Mouse (Mus musculus) heart, embryonic 12.5 days (tissue): ENCODE data around the gene Chd1l. TPM values are rescaled to one million over a fixed set of nuclear protein-coding genes. Genes with fewer than 3 reads are reported as not detected.

Experiments used
- ATAC-seq: fragments of 200-750 bp; cut with Nextera tagmentation; 2 replicates; pipeline ENCODE4 v1.8.0; 2017; ENCODE audit warnings: moderate TSS enrichment, moderate library complexity; ENCODE audit not compliant: insufficient number of reproducible peaks, low FRiP score
- H3K27ac ChIP-seq: fragments of 300-500 bp; sonication (generic); 2 replicates; pipeline ENCODE4 v1.5.1; 2016; ENCODE audit warnings: mild to moderate bottlenecking, moderate library complexity; ENCODE audit not compliant: poor library complexity, severe bottlenecking
- H3K27me3 ChIP-seq: fragments of 300-500 bp; sonication (generic); replicated peaks from 2 replicates; pipeline ENCODE4 v1.6.1; 2016; ENCODE audit warnings: mild to moderate bottlenecking, moderate library complexity
- H3K36me3 ChIP-seq: fragments of 300-500 bp; sonication (generic); 2 replicates; pipeline ENCODE4 v1.6.1; 2016; ENCODE audit warnings: mild to moderate bottlenecking, moderate library complexity
- H3K4me1 ChIP-seq: fragments of 300-500 bp; sonication (generic); replicated peaks from 2 replicates; pipeline ENCODE4 v1.6.1; 2016; ENCODE audit warnings: mild to moderate bottlenecking
- H3K4me2 ChIP-seq: fragments of 300-500 bp; sonication (generic); 2 replicates; pipeline ENCODE4 v1.6.1; 2016; ENCODE audit warnings: mild to moderate bottlenecking, moderate library complexity
- H3K4me3 ChIP-seq: fragments of 300-500 bp; sonication (generic); 2 replicates; pipeline ENCODE4 v1.5.1; 2016; ENCODE audit warnings: mild to moderate bottlenecking
- H3K9ac ChIP-seq: fragments of 300-500 bp; sonication (generic); 2 replicates; pipeline ENCODE4 v1.6.1; 2016; ENCODE audit warnings: mild to moderate bottlenecking, moderate library complexity
- H3K9me3 ChIP-seq: fragments of 300-500 bp; sonication (generic); replicated peaks from 2 replicates; pipeline ENCODE4 v1.6.1; 2016; ENCODE audit warnings: mild to moderate bottlenecking, moderate library complexity
- WGBS: fragments of 180-500 bp; shearing (Covaris S2); methylation state at CpG from one replicate; pipeline ENCODE4 v1.1.7; 2016; 5-methylcytosine and 5-hydroxymethylcytosine counted together
- polyA plus RNA-seq: library from polyadenylated mRNA; unstranded; fragments of >200 nt; fragmentation: Nextera tagmentation; extraction: Ambion mirVana; gene quantifications from 2 replicates; pipeline ENCODE4 v1.2.1, GENCODE M21; 2016

Chd1l gene
- polyA plus RNA-seq, 1 experiment from 2014 or later, result 19.7 TPM

- H3K4me2 ChIP-seq, result no peak overlapping the region
- H3K36me3 ChIP-seq, result peaks cover 60% of the 10 kb centered on the region
- no peak overlapping the region for H3K4me3 ChIP-seq
- H3K4me1 ChIP-seq, result no peaks in the 10 kb centered on the region
- no peaks in the 10 kb centered on the region for H3K9me3 ChIP-seq
- no peak overlapping the region for H3K9ac ChIP-seq
- 85% methylated on average over 9 of the region's 9 CpGs for WGBS
- no peak for ATAC-seq
- H3K27me3 ChIP-seq, result no peaks in the 10 kb centered on the region
- H3K27ac ChIP-seq, result no peak overlapping the region
These were observed 22.3 kb downstream of the Chd1l start for GRCm38 (mm10) chr3:97587656-97588055.

GRCm38 (mm10) chr3:97585383-97586160 lies 24.4 kb downstream of the Chd1l start:
- Histone ChIP-seq H3K9ac (no peak overlapping the region), H3K27me3 (no peaks in the 10 kb centered on the region), H3K9me3 (peaks cover 4% of the 10 kb centered on the region; the same call in 1 of the 2 replicates), H3K27ac (no peak overlapping the region), H3K4me2 (no peak overlapping the region), H3K36me3 (peaks cover 63% of the 10 kb centered on the region), H3K4me3 (no peak overlapping the region), H3K4me1 (no peaks in the 10 kb centered on the region)
- ATAC-seq, result no peak
- WGBS, result 67% methylated on average over 18 of the region's 18 CpGs

- Histone ChIP-seq H3K9ac (no peak overlapping the region), H3K27ac (no peak overlapping the region), H3K36me3 (peaks cover 47% of the 10 kb centered on the region), H3K4me2 (no peak overlapping the region), H3K4me1 (no peaks in the 10 kb centered on the region), H3K4me3 (no peak overlapping the region), H3K27me3 (no peaks in the 10 kb centered on the region), H3K9me3 (no peaks in the 10 kb centered on the region)
- 80% methylated on average over 9 of the region's 9 CpGs for WGBS
- ATAC-seq, result no peak
These were observed 36.2 kb downstream of the Chd1l start for GRCm38 (mm10) chr3:97573807-97574206.

- H3K4me1 ChIP-seq, result no peaks in the 10 kb centered on the region
- H3K9ac ChIP-seq, result no peak overlapping the region
- H3K36me3 ChIP-seq, result peaks cover 41% of the 10 kb centered on the region
- WGBS, result 78% methylated on average over 5 of the region's 5 CpGs
- H3K27ac ChIP-seq, result no peak overlapping the region
- no peak overlapping the region for H3K4me2 ChIP-seq
- ATAC-seq, result no peak
- H3K9me3 ChIP-seq, result no peaks in the 10 kb centered on the region
- H3K4me3 ChIP-seq, result no peak overlapping the region
- no peaks in the 10 kb centered on the region for H3K27me3 ChIP-seq
These were observed 45.4 kb downstream of the Chd1l start for GRCm38 (mm10) chr3:97564588-97564987.

- no peaks in the 10 kb centered on the region for H3K9me3 ChIP-seq
- no peak overlapping the region for H3K4me2 ChIP-seq
- H3K27me3 ChIP-seq, result no peaks in the 10 kb centered on the region
- 89% methylated on average over 5 of the region's 5 CpGs for WGBS
- ATAC-seq, result no peak
- H3K27ac ChIP-seq, result no peak overlapping the region
- no peaks in the 10 kb centered on the region for H3K4me1 ChIP-seq
- H3K36me3 ChIP-seq, result peaks cover 14% of the 10 kb centered on the region
- H3K4me3 ChIP-seq, result no peak overlapping the region
- H3K9ac ChIP-seq, result no peak overlapping the region
These were observed 51.4 kb downstream of the Chd1l start for GRCm38 (mm10) chr3:97558554-97558953.

GRCm38 (mm10) chr3:97546205-97546604 lies 63.8 kb downstream of the Chd1l start:
- no peak overlapping the region for H3K4me3 ChIP-seq

GRCm38 (mm10) chr3:97540171-97540570 lies 69.8 kb downstream of the Chd1l start:
- H3K27ac ChIP-seq, result no peak overlapping the region
- WGBS, result 14% methylated on average over 1 of the region's 1 CpGs

More at GRCm38 (mm10) chr3:97546205-97546604, 63.8 kb downstream of the Chd1l start:
- no peaks in the 10 kb centered on the region for H3K36me3 ChIP-seq
- no peak overlapping the region for H3K27ac ChIP-seq
- H3K27me3 ChIP-seq, result no peaks in the 10 kb centered on the region
- no peaks in the 10 kb centered on the region for H3K9me3 ChIP-seq
- ATAC-seq, result no peak
- H3K9ac ChIP-seq, result no peak overlapping the region
- no peak overlapping the region for H3K4me2 ChIP-seq
- 49% methylated on average over 8 of the region's 8 CpGs for WGBS
- H3K4me1 ChIP-seq, result no peaks in the 10 kb centered on the region

GRCm38 (mm10) chr3:97538634-97539033 lies 71.4 kb downstream of the Chd1l start:
- no peak overlapping the region for H3K9ac ChIP-seq
- H3K27ac ChIP-seq, result no peak overlapping the region
- no peak overlapping the region for H3K4me2 ChIP-seq
- H3K27me3 ChIP-seq, result no peaks in the 10 kb centered on the region
- no peaks in the 10 kb centered on the region for H3K9me3 ChIP-seq
- H3K4me3 ChIP-seq, result no peak overlapping the region
- WGBS, result 55% methylated on average over 1 of the region's 1 CpGs
- ATAC-seq, result no peak
- H3K4me1 ChIP-seq, result no peaks in the 10 kb centered on the region
- H3K36me3 ChIP-seq, result no peaks in the 10 kb centered on the region

More at GRCm38 (mm10) chr3:97540171-97540570, 69.8 kb downstream of the Chd1l start:
- H3K9ac ChIP-seq, result no peak overlapping the region
- no peaks in the 10 kb centered on the region for H3K36me3 ChIP-seq
- no peaks in the 10 kb centered on the region for H3K27me3 ChIP-seq
- H3K4me2 ChIP-seq, result no peak overlapping the region
- no peak for ATAC-seq
- no peak overlapping the region for H3K4me3 ChIP-seq
- H3K4me1 ChIP-seq, result no peaks in the 10 kb centered on the region
- H3K9me3 ChIP-seq, result no peaks in the 10 kb centered on the region

- Histone ChIP-seq H3K36me3 (no peaks in the 10 kb centered on the region), H3K4me3 (no peak overlapping the region), H3K9me3 (no peaks in the 10 kb centered on the region), H3K4me2 (no peak overlapping the region), H3K27ac (no peak overlapping the region), H3K27me3 (no peaks in the 10 kb centered on the region), H3K9ac (no peak overlapping the region), H3K4me1 (no peaks in the 10 kb centered on the region)
- 81% methylated on average over 2 of the region's 2 CpGs for WGBS
- ATAC-seq, result no peak
These were observed 73.0 kb downstream of the Chd1l start for GRCm38 (mm10) chr3:97537006-97537405.

- Histone ChIP-seq H3K4me1 (no peaks in the 10 kb centered on the region), H3K9me3 (no peaks in the 10 kb centered on the region), H3K27me3 (no peaks in the 10 kb centered on the region), H3K36me3 (no peaks in the 10 kb centered on the region), H3K9ac (no peak overlapping the region), H3K4me3 (no peak overlapping the region), H3K4me2 (no peak overlapping the region), H3K27ac (no peak overlapping the region)
- ATAC-seq, result no peak
- WGBS, result 81% methylated on average over 5 of the region's 5 CpGs
These were observed 74.3 kb downstream of the Chd1l start for GRCm38 (mm10) chr3:97535660-97536059.

- ATAC-seq, result no peak
- 82% methylated on average over 8 of the region's 8 CpGs for WGBS
- Histone ChIP-seq H3K27me3 (no peaks in the 10 kb centered on the region), H3K4me2 (no peak overlapping the region), H3K9me3 (no peaks in the 10 kb centered on the region), H3K4me3 (no peak overlapping the region), H3K36me3 (no peaks in the 10 kb centered on the region), H3K27ac (no peak overlapping the region), H3K9ac (no peak overlapping the region), H3K4me1 (no peaks in the 10 kb centered on the region)
These were observed 84.5 kb downstream of the Chd1l start for GRCm38 (mm10) chr3:97525458-97525857.

- Histone ChIP-seq H3K9ac (no peak overlapping the region), H3K4me2 (no peak overlapping the region), H3K9me3 (peaks cover 5% of the 10 kb centered on the region; the same call in 1 of the 2 replicates), H3K27me3 (no peaks in the 10 kb centered on the region), H3K36me3 (no peaks in the 10 kb centered on the region), H3K4me3 (no peak overlapping the region), H3K4me1 (no peaks in the 10 kb centered on the region), H3K27ac (no peak overlapping the region)
- WGBS, result 76% methylated on average over 5 of the region's 5 CpGs
- no peak for ATAC-seq
These were observed 85.2 kb downstream of the Chd1l start for GRCm38 (mm10) chr3:97524835-97525234.
